Mouse (Mus musculus) right cerebral cortex, adult 2 months (tissue): Measurements from ENCODE around the gene Dab1.

Experiments used
- DNase-seq, 2 experiments: peaks; one replicate each; pipeline ENCODE4 v3.0.0; 2021 to 2022; ENCODE audit warnings: low spot score in 2 of 2

Dab1 gene

DNA sequence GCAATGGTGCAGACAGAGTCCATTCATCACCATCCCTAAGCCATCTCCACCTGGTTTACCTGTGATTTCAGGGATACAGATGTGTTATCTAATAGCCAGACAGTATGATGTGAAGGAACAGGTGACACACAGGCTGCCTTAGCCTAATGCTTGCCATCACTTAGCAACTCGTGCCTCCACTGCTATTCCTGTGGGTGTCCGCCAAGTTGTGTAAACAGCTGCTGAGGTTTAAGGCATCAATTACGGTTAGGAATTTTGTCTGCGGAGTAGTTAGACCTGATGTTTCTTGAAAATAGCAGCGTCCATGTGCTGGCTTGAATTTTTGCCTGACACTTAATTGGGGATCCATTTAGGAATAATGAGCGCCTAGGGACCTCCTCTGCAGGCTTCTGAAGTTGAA lies 487.1 kb downstream of the Dab1 start:
- DNase-seq = no peak

DNA sequence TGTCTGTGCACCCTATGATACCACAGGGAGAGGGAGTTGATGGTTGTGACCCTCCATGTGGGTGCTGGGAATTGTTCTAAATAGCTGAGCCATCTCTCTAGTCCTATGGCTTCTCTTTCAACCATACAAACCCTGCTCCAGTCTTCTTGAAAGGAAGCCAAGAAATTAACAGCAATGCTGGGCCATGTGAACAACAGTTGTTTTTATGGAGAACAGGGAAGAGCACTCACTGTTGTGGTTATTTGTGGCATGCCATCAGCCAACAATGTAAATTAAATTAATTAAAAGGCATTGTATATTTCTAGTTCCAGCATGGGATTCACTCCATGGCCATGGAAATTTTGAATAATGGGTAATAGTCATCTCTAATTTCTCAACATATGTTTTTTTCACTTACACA lies 492.5 kb downstream of the Dab1 start:
- DNase-seq = no peak

DNA sequence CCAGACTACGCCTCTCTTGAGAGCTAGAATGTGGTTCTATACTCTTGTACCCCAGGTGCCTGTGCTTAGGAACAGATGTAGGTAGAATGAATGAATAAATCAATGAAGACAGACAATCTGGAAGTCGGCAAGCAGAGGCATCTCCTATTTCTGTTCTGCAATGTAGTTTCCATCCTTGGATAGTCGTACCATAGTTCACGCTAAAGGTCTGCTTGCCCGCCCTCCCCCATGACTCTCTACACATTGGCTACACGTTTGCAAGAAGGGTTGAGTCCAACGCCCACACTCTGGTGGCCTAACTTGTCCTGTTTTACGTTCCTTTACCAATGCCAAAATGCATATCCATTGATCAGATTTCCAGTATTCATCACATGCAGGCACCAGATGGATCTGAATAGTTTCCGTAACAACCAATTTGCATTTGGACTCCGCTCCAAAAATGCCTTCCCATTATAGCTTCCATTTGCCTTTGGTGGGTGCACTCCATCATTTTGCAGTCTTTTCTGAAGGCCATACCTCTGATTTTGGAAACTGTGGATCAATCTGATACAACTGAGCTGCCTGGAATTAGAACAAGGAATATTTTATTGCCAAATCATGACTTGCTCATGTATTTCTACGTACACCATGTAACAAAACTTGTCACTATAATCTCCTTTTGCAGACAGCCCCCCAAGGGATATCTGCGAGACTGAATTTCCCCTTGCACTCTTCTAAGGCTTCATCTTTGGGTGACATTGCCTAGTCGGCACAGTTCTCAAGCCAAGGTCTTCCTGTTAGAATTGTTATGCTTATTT lies 494.2 kb downstream of the Dab1 start:
- DNase-seq = peak in 1 of 2 experiments; percentile 40

DNA sequence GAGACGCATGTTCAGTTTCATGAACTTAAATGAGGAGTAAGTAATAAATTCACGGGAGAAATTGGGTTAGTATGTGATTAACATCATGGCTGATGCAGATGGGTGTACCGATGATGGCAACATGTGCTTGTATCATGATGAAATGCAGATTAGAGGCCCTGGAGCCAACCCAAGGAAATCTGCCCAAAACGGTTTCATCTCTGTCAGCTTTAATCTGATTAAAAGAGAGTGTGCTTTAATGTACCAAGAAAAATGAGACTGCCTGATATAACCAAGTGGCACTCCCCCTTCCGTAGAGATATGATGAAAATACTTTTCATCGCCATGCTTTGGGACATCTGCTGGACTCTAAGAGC lies 494.8 kb downstream of the Dab1 start:
- DNase-seq = no peak

DNA sequence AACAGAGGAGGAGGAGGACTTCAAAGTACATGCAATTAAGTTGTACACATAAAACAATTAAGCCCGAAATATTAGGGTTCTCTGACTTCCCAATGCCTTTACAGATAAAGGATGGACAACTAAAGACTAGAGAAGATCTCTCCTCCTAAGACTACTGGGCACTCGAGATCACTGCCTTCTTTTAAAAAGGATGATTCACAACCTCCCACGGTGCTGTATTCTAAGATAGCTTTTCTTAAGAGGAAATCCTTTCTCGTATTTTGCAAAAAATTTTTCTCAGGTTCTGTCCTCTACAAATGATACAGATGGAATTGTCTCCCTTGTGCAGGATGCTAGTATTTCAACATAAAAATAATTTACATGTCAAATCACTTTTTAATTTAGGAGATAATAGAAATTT lies 500.9 kb downstream of the Dab1 start:
- DNase-seq = no peak

DNA sequence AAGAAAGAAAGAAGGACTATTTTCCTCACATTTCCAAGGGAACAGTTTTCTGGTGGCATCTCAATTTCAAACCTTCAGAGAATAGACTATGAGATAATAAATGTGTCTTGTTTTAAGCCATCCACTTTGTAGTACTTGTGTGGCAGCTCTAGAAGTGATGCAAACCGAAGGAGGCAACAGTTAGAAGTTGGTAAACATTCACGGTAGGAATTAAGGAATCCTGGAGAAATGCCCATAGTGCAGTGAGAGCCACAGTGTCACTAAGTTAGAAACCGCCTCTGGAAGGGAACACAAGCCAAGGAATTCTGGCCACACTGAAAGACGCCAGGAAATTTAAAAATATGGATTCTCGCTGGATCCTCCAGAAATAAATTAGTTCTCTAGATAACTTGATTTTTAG lies 502.8 kb downstream of the Dab1 start:
- DNase-seq = no peak

DNA sequence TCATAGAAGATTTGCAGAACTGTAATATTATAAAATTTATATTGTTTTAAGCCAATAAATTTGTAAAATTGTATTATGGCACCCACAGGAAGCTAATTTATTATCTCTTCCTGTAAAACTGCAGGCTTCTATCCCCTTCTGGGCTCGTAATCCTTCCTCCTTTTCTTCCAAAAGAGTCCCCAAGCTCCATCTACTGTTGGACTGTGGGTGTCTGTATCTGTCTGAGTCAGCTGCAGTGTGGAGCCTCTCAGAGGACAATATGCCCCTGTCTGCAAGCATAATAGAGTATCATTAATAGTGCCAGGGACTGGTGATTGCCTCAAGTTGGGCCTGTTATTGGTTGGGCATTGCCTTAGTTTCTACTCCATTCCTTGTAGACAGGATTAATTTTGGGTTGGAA lies 503.2 kb downstream of the Dab1 start:
- DNase-seq = no peak

DNA sequence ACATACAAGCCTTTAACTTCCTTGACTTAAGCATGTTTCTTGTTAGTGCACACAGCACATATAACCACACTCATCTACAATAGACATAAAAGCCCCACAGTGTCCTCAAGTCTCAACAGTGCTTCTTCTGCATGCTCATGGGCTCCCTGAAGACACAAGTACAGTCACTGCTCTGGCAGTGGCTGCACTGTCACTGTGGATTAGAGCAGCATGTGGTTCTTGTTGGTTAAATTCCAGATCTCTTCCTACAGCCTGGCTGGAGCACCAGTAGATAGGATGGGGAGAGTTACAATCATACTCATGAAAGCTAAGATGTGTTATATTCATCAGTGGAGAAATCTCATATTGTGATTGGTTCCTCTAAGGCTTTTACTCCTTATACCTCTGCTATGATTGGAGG lies 534.5 kb downstream of the Dab1 start:
- no peak for DNase-seq

DNA sequence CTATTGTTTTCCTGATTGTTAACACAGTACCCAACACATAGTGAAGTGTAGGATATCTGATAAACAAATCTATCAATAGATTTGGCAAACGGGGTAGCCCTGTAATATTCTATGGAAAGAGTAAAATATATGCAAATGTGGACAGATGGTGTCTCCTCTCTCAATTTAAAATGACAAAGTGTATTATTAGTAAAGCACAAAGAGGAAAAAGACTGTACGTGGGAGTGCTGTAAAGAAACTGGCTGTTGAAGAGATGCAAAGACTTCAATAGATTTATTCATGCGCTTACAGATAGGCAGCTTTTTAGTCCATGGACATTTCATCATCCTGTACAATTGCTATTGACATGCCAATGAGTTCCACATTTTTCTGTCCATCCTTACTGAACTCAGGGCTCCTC lies 558.9 kb downstream of the Dab1 start:
- no peak for DNase-seq

DNA sequence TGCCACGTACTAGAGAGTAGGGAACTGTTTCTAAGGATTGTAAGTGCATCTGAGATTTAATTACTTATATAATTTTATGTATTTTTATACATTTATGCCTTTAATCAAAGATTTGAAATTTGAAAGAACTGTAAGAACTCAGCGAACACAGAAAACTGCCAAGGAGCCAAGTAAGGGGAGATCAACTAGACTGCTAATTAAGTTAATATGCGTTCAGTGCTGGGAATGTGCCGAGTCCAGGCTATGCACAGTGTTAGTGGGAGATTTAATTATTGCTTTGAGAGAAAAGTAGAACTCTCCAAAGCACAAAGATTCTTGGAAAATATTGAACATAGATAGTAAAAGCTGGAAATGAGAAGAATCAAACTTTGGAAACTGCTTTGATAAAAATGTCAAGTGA lies 567.2 kb downstream of the Dab1 start:
- DNase-seq = no peak

DNA sequence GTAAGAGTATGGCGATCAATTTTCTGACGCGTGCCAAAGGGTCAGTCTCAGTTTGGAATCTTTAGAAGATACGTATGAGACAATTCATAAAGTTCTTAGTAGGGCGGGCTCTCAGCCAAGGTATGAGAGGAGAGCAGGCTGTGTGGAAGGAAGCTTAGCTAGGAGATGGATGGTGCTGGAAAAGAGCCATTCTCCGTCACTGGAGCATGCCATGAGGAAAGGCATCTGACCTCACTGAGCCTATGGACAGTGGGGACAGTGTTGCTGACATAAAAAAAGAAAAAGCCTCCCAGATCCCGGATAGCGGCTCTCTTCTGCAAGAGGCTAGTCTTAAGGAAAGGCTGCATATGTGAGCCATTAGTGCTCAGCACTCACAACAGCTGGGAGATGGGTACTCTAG lies 579.5 kb downstream of the Dab1 start:
- no peak for DNase-seq

DNA sequence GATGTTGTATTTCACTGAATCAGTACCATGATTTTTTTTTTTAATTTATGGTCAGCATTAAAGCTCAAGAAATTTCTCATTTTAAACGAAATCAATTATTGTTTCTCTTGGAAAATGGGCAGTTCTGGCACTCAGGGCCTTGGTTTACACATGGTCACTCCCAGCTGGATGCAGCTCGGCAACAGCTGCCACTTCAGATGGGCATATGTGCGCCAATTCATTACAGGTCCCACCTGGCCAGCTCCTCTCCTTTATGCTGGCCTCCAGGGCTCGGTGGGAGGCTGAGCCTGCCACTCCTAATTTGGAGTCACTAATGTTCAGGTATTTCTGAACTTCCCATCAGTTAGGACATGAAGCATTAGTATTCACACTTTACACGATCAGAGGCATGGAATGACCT lies 582.5 kb downstream of the Dab1 start:
- DNase-seq = no peak

DNA sequence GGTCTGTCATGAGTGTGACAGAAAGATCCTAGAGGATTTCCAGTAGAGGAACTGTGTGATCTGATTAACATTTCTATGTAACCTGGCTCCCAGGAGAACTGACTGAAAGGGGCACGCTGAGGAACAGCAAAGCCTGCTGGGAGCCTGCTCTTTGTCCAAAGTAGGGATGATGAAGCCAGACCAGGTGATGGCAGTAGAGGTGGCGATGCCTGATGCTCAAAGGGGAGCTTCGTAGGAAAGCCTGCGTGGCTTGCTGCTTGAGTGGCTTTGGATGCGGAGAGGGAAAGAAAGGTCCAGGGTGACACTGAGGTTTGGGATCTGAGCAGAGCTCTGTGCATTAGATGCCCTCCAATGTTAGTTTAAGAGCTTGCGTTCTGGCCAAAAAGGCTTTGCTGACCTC lies 584.9 kb downstream of the Dab1 start:
- DNase-seq = no peak

DNA sequence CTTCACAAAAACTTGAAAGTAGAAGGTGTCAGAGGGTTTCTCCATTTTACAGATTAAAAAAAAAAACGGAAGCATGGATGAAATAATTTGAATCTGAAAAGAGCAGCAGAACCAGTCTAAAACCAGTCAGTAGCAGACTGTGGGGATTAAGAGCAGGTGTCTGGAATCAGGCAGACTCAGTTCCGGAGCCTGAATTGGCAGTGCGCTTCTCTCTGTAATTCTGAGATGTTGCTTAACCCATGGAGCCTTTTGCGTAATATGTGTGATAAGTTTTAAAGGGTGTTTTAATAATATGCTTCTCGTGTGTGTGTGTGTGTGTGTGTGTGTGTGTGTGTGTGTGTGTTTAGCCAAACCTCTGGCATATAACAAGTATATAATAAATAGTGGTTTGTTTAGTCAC lies 587.5 kb downstream of the Dab1 start:
- no peak for DNase-seq

DNA sequence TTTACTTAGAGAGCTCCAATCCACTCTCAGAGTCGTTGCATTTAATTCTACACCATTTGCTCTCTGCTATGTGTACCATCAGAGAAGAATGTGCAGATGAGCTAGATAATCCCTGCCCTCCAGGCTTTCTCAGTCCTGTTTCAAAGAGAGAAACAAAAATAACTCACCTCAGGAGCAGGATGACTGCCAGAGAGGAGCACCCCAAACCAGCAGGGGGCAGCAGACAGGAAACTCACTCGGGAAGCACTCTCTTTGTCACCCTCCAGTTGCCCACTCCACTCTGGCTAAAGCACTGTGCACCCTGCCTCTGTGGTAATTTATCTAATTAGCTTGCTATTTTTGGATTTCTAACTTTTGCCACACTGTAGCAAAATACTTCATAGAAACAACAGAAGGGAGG lies 589.9 kb downstream of the Dab1 start:
- no peak for DNase-seq

DNA sequence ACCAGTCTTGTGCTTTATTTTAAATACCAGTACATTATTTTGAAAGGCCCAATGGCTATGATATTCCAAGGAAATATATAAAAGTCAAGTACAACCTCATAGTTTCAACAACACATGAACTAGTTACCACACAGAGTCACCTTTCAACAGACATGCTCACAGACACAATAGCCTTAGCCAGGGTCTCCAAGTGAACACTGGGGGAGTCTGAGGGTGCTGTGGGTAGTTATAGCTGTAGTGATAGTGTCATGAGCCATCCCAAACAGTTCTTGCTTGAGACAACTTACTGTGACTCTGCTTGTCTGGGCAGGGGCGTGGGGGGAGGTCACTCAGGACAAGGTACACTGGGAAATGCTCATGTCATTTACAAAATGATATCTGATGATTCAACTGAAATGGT lies 591.6 kb downstream of the Dab1 start:
- DNase-seq = no peak

DNA sequence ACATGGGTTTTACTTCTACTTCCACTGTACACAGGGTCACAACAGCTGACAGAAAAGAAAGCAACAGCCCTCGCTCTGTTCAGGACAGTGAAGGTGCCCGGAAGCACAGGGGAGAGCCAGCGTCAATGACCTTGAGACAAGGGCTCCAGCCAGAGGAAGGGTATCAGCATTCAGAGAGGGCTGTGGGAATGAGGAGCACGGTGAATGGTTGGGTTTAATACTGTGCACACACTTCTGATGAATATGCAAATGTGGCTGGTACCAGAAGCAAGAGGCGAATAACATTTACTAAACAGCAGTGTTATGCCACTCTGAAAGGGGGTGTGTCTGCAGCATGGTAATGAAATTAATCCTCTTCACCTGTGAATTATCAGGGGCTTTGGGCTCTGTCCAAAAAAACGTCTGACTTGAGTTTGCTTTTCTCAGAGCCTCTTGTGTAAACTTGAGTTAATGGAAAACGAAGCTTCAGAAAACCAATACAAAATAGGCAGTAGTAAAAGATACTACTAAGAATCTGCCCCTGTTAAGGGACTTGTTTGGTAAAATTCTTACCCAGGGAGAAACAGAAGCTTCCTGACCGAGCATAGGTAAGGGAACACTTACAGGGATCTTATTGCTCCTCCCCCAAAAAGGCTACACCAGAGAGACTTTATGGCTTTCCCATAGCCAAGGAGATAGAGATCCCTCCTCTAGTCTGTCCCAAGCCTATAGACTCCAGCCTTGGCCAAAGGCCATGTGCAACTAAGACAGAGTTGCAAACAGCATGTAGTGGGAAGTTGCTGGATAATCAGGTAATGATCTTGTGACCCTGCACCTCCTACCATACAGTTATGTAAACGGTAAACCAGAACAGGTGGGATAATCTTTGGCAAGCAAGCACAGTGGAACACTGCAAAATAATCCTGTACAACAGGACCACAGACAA lies 592.6 kb downstream of the Dab1 start:
- no peak for DNase-seq

DNA sequence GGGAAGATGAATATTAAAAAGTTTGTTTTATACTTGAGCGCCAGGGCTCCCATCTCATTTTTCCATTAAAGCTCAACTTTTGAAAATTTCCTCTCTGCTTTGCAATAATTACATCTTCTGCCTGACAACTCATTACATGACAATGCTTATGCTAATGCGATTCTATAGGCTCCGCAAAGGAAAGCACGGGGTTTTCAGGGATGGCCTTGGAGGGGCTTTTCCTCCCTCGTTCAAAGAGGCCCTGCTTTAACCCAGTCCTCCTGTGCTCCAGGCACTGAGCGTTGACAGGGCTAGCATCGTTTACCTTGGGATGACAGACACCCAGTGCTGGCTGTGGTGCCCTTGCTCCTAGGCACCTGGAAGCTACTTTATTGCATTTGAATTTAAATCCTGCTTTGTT lies 595.6 kb downstream of the Dab1 start:
- no peak for DNase-seq

DNA sequence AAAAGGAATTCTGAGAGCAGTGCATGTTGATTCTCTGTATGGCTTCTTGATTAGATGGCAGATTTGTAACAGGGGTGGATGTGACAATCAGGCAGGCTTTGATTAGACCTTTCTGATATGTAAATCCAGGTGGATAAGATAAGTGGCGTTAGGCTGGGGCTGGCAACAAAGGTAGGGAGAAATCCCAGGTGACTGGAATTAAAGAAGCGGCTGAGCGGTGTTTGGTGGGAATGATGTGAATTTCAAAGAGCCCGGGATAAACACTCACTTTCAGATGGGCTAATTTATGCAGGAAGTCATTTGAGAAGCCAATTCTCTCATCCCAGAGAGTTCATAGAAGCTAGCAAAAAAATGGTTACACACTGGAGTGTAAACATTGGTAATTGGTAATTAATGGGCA lies 598.2 kb downstream of the Dab1 start:
- DNase-seq = no peak

DNA sequence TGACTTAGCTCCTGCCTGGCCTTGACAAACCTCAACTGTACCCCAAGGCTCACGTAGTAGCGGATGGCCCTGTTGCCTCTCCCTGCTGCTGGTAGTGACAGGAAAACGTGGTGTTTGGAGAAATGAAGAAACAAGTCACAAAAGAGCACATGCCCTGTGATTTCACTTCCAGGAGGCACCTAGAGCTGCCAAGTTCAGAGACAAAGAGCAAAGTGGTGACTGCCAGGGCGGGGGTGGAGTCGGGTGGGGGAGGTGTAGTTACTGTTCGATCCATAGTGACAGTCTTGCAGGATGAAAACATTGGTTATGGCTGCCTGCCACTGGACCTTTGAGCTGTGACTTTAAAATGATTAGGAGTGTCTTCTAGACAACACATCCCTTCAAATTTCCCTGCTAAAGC lies 599.6 kb downstream of the Dab1 start:
- DNase-seq = no peak

DNA sequence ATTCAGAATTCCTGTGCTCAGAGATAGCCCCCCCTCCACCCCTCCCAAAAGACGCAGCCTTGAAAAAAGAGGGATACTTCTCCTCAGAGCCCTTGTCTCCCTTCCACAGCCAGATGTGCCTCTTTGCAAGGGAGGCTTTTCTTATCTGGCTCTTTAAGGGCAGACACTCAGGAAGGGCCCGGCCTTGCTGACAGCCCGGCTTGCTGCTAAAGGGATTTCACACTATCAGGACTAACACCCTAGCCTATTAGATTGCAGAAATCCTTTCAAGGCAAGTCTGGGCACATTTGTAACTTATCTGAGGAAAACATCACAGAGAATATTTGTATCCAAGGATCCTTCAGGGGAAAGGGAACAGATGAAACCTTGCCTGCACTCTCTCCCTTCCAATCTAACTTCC lies 600.9 kb downstream of the Dab1 start:
- DNase-seq = no peak

DNA sequence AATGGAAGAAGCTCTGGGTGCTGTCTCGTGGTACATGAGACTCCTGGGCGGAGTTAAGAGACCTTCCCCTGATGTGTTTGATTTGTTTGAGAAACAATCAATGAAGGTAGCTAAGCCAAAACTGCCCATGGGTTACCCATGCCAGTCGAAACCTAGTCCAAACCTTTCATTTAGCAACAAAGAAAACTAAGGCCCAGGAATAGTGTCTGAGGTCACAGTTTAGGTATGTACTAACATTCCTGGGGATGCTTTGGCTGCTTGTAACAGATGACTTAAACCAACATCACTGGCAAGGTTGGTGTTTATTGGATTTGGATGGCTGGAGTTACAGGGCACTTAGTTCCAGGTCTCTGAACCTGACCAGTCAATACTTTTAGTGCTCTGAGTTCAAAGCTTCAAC lies 610.1 kb downstream of the Dab1 start:
- no peak for DNase-seq

DNA sequence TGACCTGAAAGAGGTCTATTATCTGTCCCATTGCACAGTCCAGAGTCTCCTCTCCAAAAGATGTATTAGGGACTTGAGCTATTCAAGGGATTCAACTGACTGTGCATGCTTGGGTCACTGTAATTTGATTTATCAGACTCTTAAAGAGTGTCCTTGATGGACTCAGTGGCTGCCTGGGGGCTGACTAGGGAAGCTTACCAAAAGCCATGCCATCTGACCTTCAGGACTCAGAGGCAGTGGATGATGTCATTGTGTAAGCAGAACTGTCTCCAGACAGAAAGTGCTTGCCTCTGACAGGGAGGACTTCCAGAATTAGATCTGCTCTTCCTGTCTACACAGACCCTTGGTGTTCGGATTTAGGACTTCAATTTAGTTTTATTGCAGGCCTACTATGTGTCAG lies 627.3 kb downstream of the Dab1 start:
- DNase-seq = no peak
